Mouse (Mus musculus) T-helper 2 cell (primary cell): ENCODE data around the gene Nos1ap.

Experiments
- in situ Hi-C: fragments of 300-600 bp; cut with MboI, MseI; formaldehyde crosslinking; loops from one replicate; pipeline ENCODE4 v1.15.1; 2025; ENCODE audit warnings: high pct_unique_total_duplicates

Nos1ap gene

GRCm38 (mm10) chr1:170466099-170467009, 123.3 kb downstream of the Nos1ap start:
- in situ Hi-C loops = no loop called here

- in situ Hi-C loops = no loop called here
Measured at GRCm38 (mm10) chr1:170462140-170462539, 127.5 kb downstream of the Nos1ap start.

GRCm38 (mm10) chr1:170459896-170460602, 129.6 kb downstream of the Nos1ap start:
- in situ Hi-C loops = no loop called here

GRCm38 (mm10) chr1:170457673-170458072, 132.0 kb downstream of the Nos1ap start:
- in situ Hi-C loops = no loop called here

- in situ Hi-C loops = no loop called here
Measured at GRCm38 (mm10) chr1:170455910-170456700, 133.6 kb downstream of the Nos1ap start.

- in situ Hi-C loops = no loop called here
Measured at GRCm38 (mm10) chr1:170455387-170455786, 134.3 kb downstream of the Nos1ap start.

- in situ Hi-C loops = no loop called here
Measured at GRCm38 (mm10) chr1:170453455-170453854, 136.2 kb downstream of the Nos1ap start.

GRCm38 (mm10) chr1:170448244-170448643, 141.4 kb downstream of the Nos1ap start:
- in situ Hi-C loops = no loop called here

- in situ Hi-C loops = no loop called here
Measured at GRCm38 (mm10) chr1:170445458-170445857, 144.2 kb downstream of the Nos1ap start.

GRCm38 (mm10) chr1:170440367-170440766, 149.3 kb downstream of the Nos1ap start:
- in situ Hi-C loops = no loop called here

GRCm38 (mm10) chr1:170438471-170439151, 151.1 kb downstream of the Nos1ap start:
- in situ Hi-C loops = no loop called here

- in situ Hi-C loops = no loop called here
Measured at GRCm38 (mm10) chr1:170434146-170434545, 155.5 kb downstream of the Nos1ap start.

- in situ Hi-C loops = no loop called here
Measured at GRCm38 (mm10) chr1:170433661-170434060, 156.0 kb downstream of the Nos1ap start.

GRCm38 (mm10) chr1:170432288-170432687, 157.4 kb downstream of the Nos1ap start:
- in situ Hi-C loops = no loop called here

GRCm38 (mm10) chr1:170431312-170431711, 158.3 kb downstream of the Nos1ap start:
- in situ Hi-C loops = no loop called here

GRCm38 (mm10) chr1:170430660-170431059, 159.0 kb downstream of the Nos1ap start:
- in situ Hi-C loops = no loop called here

- in situ Hi-C loops = no loop called here
Measured at GRCm38 (mm10) chr1:170429656-170430055, 160.0 kb downstream of the Nos1ap start.

- in situ Hi-C loops = no loop called here
Measured at GRCm38 (mm10) chr1:170428141-170428540, 161.5 kb downstream of the Nos1ap start.

GRCm38 (mm10) chr1:170424258-170424889, 165.3 kb downstream of the Nos1ap start:
- in situ Hi-C loops = no loop called here

- in situ Hi-C loops = no loop called here
Measured at GRCm38 (mm10) chr1:170423048-170423447, 166.6 kb downstream of the Nos1ap start.

GRCm38 (mm10) chr1:170422188-170422587, 167.5 kb downstream of the Nos1ap start:
- in situ Hi-C loops = no loop called here
